Mouse (Mus musculus) MN1 (cell line): ENCODE data around the gene Tube1.
"Not testable (repeated sequence)": the region's sequence is repeated elsewhere in the genome, so short reads cannot be mapped to it uniquely, and the experiment has no call there.

ENCODE experiments used
- DNase-seq: peaks from one replicate; pipeline ENCODE4 v3.0.0-alpha.2; 2016; ENCODE audit warnings: low spot score

Gene Tube1

GRCm38 (mm10) chr10:39169642-39170041 is 35.9 kb downstream of the Tube1 start:
- DNase-seq, result peak; percentile 66

GRCm38 (mm10) chr10:39170181-39170580 is 36.4 kb downstream of the Tube1 start:
- peak; percentile 87 for DNase-seq

GRCm38 (mm10) chr10:39170706-39171105 is 36.9 kb downstream of the Tube1 start:
- peak; percentile 55 for DNase-seq

- DNase-seq, result peak; percentile 98
Observed at GRCm38 (mm10) chr10:39171134-39171533, 37.4 kb downstream of the Tube1 start.

- DNase-seq, result peak; percentile 97
Observed at GRCm38 (mm10) chr10:39171603-39172539, 38.1 kb downstream of the Tube1 start.

GRCm38 (mm10) chr10:39172540-39172931 is 38.8 kb downstream of the Tube1 start:
- DNase-seq, result no peak

GRCm38 (mm10) chr10:39173077-39173476 is 39.3 kb downstream of the Tube1 start:
- no peak for DNase-seq

GRCm38 (mm10) chr10:39176981-39177380 is 43.2 kb downstream of the Tube1 start:
- no peak for DNase-seq

GRCm38 (mm10) chr10:39184864-39185544 is 51.2 kb downstream of the Tube1 start:
- no peak for DNase-seq

GRCm38 (mm10) chr10:39185545-39185906 is 51.8 kb downstream of the Tube1 start:
- no peak for DNase-seq

- DNase-seq, result no peak
Observed at GRCm38 (mm10) chr10:39192673-39193072, 58.9 kb downstream of the Tube1 start.

- not testable (repeated sequence) for DNase-seq
Observed at GRCm38 (mm10) chr10:39198216-39198615, 64.4 kb downstream of the Tube1 start.
